Mouse (Mus musculus): Measurements from ENCODE around the gene Ccdc58.
"Not testable (repeated sequence)": the region's sequence is repeated elsewhere in the genome, so short reads cannot be mapped to it uniquely, and the experiment has no call there.

The Ccdc58 gene

GRCm38 (mm10) chr16:36072410-36073011 lies 1.0 kb downstream of the Ccdc58 start:
- in situ Hi-C loops (cut with MboI, MseI): loop anchor here (25.0 kb wide), 1 partner anchor 710 kb away; the partner anchor contains the start of gene Sec22a

GRCm38 (mm10) chr16:36074772-36075171 lies 3.3 kb downstream of the Ccdc58 start:
- in situ Hi-C loops (cut with MboI, MseI): loop anchor here (25.0 kb wide), 1 partner anchor 712 kb away; the partner anchor contains the start of gene Sec22a

- in situ Hi-C loops (cut with MboI, MseI): no loop called here
These were observed 8.4 kb downstream of the Ccdc58 start for GRCm38 (mm10) chr16:36079916-36080315.

- in situ Hi-C loops (cut with MboI, MseI): no loop called here
These were observed 16.4 kb downstream of the Ccdc58 start for GRCm38 (mm10) chr16:36087846-36088245.

- in situ Hi-C loops (cut with MboI, MseI): no loop called here
These were observed 17.6 kb downstream of the Ccdc58 start for GRCm38 (mm10) chr16:36089065-36089464.

GRCm38 (mm10) chr16:36089850-36090616 lies 18.5 kb downstream of the Ccdc58 start:
- in situ Hi-C loops (cut with MboI, MseI): no loop called here

GRCm38 (mm10) chr16:36090785-36091509 lies 19.5 kb downstream of the Ccdc58 start:
- in situ Hi-C loops (cut with MboI, MseI): no loop called here

- in situ Hi-C loops (cut with MboI, MseI): no loop called here
These were observed 22.6 kb downstream of the Ccdc58 start for GRCm38 (mm10) chr16:36094079-36094478.

- in situ Hi-C loops (cut with MboI, MseI): not testable (repeated sequence)
These were observed 26.5 kb downstream of the Ccdc58 start for GRCm38 (mm10) chr16:36097813-36098499.

- in situ Hi-C loops (cut with MboI, MseI): no loop called here
These were observed 30.0 kb downstream of the Ccdc58 start for GRCm38 (mm10) chr16:36101526-36101925.

GRCm38 (mm10) chr16:36102211-36102610 lies 30.7 kb downstream of the Ccdc58 start:
- in situ Hi-C loops (cut with MboI, MseI): no loop called here

GRCm38 (mm10) chr16:36111486-36111885 lies 40.0 kb downstream of the Ccdc58 start:
- in situ Hi-C loops (cut with MboI, MseI): not testable (repeated sequence)

- in situ Hi-C loops (cut with MboI, MseI): not testable (repeated sequence)
These were observed 44.3 kb downstream of the Ccdc58 start for GRCm38 (mm10) chr16:36115751-36116150.

- in situ Hi-C loops (cut with MboI, MseI): no loop called here
These were observed 56.6 kb downstream of the Ccdc58 start for GRCm38 (mm10) chr16:36128092-36128491.

- in situ Hi-C loops (cut with MboI, MseI): no loop called here
These were observed 59.7 kb downstream of the Ccdc58 start, which contains the start of gene Csta1 for GRCm38 (mm10) chr16:36131141-36131540. TSS of gene Csta1 (minus strand) at chr16:36131241.

- in situ Hi-C loops (cut with MboI, MseI): no loop called here
These were observed 66.7 kb downstream of the Ccdc58 start for GRCm38 (mm10) chr16:36138201-36138600.

All from regulatory T cell (primary cell).